Mouse (Mus musculus) heart, postnatal 0 days (tissue): ENCODE measurements at regions not wholly inside any gene's neighbourhood (a gene's known extent, or its start where the extent isn't known, plus 50 kb on each side); places are given as distances from the start of the nearest gene placed in this dataset.

Experiments used
- ATAC-seq: fragments of 200-750 bp; cut with Nextera tagmentation; 2 replicates; pipeline ENCODE4 v1.8.0; 2017; ENCODE audit warnings: low read depth, moderate number of reproducible peaks, moderate library complexity; ENCODE audit not compliant: insufficient read depth
- DNase-seq: peaks from one replicate; pipeline ENCODE4 v3.0.0-alpha.2; 2016; ENCODE audit warnings: low spot score
- H3K27ac ChIP-seq: fragments of 300-500 bp; sonication (generic); 2 replicates; pipeline ENCODE4 v1.5.1; 2014; ENCODE audit warnings: low read depth, mild to moderate bottlenecking
- H3K27me3 ChIP-seq: fragments of 300-500 bp; sonication (generic); 2 replicates; pipeline ENCODE4 v1.6.1; 2014; ENCODE audit warnings: low read length, mixed read lengths; ENCODE audit not compliant: control insufficient read depth, insufficient read depth
- H3K36me3 ChIP-seq: fragments of 300-500 bp; sonication (generic); replicated peaks from 2 replicates; pipeline ENCODE4 v1.6.1; 2014; ENCODE audit warnings: low read length, mixed read lengths; ENCODE audit not compliant: control insufficient read depth, insufficient read depth
- H3K4me1 ChIP-seq: fragments of 300-500 bp; sonication (generic); 2 replicates; pipeline ENCODE4 v1.6.1; 2014; ENCODE audit warnings: antibody characterized with exemption; ENCODE audit not compliant: control insufficient read depth, insufficient read depth
- H3K4me2 ChIP-seq: fragments of 300-500 bp; sonication (generic); 2 replicates; pipeline ENCODE4 v1.6.1; 2014; ENCODE audit warnings: low read depth, mild to moderate bottlenecking, low read length, moderate library complexity
- H3K4me3 ChIP-seq: fragments of 300-500 bp; sonication (generic); 2 replicates; pipeline ENCODE4 v1.5.1; 2014; ENCODE audit warnings: low read depth, low read length
- H3K9ac ChIP-seq: fragments of 300-500 bp; sonication (generic); replicated peaks from 2 replicates; pipeline ENCODE4 v1.6.1; 2014; ENCODE audit warnings: low read depth, low read length, mixed read lengths
- H3K9me3 ChIP-seq: fragments of 300-500 bp; sonication (generic); replicated peaks from 2 replicates; pipeline ENCODE4 v1.6.1; 2016; ENCODE audit warnings: low read length; ENCODE audit not compliant: control insufficient read depth
- CTCF ChIP-seq: IDR thresholded peaks from 2 replicates; pipeline ENCODE4 v1.5.1; 2016; ENCODE audit warnings: antibody characterized with exemption, control low read depth, low read depth
- EP300 ChIP-seq: IDR thresholded peaks from 2 replicates; pipeline ENCODE4 v1.6.1; 2016; ENCODE audit warnings: antibody characterized with exemption, low read depth
- WGBS: fragments of 180-500 bp; shearing (Covaris S2); extraction: QIAGEN DNeasy Blood & Tissue Kit; methylation state at CpG from one replicate; pipeline ENCODE4 v1.1.7; 2014; 5-methylcytosine and 5-hydroxymethylcytosine counted together

DNA sequence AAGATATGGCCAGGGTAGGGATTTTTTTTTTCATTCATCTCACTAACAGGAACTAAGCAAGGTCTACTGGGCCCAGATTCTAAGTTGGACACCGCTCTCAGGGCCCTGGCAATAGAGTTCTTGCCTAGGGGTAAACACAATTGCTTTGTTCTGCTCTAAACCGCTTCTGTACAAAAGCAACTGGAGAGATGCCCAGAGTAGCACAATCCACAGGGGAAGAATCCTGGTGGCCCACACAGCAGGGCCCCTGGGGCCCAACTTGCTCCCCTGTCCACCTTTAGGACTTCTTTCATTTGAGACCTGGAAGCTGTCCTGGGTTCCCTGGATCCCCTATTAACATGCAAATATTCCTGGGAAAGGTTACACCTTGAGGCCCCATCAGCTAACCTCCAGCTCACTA, 639.4 kb downstream of the Insc start:
- 53% methylated on average over 2 of the region's 2 CpGs for WGBS
- no peak for DNase-seq
- no peak for TF ChIP-seq CTCF
- no peak for TF ChIP-seq EP300
- Histone ChIP-seq H3K4me1 (peaks cover 25% of the 10 kb centered on the region), H3K27me3 (no peaks in the 10 kb centered on the region), H3K27ac (no peak overlapping the region), H3K9ac (no peak overlapping the region), H3K9me3 (no peaks in the 10 kb centered on the region), H3K36me3 (no peaks in the 10 kb centered on the region), H3K4me3 (no peak overlapping the region), H3K4me2 (no peak overlapping the region)
- no peak for ATAC-seq

DNA sequence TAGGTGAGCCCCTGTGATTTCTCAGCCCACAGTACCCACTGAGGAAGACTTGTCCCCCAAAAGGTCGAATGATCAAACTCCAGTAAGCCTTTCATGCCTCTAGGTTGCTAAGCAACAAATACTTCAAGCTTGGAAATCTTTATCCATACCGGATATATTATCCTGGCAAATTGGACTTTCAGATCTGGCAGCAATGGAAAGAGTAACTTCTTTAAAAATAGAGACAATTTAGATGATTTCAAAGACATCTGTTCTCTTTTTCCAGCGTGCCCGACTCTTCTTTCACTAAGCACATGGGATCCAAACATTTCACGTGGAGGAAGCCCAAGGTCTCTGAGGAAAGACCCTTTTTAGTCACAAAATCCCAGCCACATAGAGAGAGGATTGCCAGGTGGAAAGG, 645.4 kb downstream of the Insc start:
- Histone ChIP-seq H3K4me2 (no peak overlapping the region), H3K4me3 (no peak overlapping the region), H3K9me3 (no peaks in the 10 kb centered on the region), H3K36me3 (no peaks in the 10 kb centered on the region), H3K27me3 (no peaks in the 10 kb centered on the region), H3K9ac (no peak overlapping the region), H3K27ac (no peak overlapping the region), H3K4me1 (no peaks in the 10 kb centered on the region)
- no peak for ATAC-seq
- WGBS = 74% methylated on average over 5 of the region's 5 CpGs
- TF ChIP-seq EP300 = no peak
- no peak for DNase-seq

DNA sequence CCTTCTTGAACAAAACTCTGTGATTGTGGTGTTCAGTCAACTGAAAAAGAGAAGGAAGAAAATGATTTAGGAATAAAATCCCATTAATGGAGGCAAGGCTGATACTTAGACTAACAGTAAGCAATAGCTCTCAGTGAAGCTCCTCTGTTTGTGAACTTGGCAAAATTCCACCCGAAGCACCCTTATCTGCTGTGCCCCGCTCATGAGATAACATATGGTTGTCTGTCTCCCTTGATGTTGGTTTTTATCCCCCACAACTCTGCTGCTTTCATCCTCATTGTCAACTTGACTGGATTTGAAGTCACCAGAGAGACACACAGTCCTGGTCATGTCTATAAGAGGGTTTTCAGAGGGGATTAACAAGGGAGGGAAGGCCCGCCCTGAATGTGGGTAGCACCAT, 646.1 kb downstream of the Sox6 start:
- TF ChIP-seq EP300 (no peak), CTCF (no peak)
- Histone ChIP-seq H3K4me3 (no peak overlapping the region), H3K4me2 (no peak overlapping the region), H3K27ac (no peak overlapping the region), H3K36me3 (no peaks in the 10 kb centered on the region), H3K9me3 (no peaks in the 10 kb centered on the region), H3K9ac (no peak overlapping the region), H3K27me3 (no peaks in the 10 kb centered on the region), H3K4me1 (no peaks in the 10 kb centered on the region)
- WGBS = 24% methylated on average over 3 of the region's 3 CpGs
- DNase-seq = no peak
- ATAC-seq = no peak

DNA sequence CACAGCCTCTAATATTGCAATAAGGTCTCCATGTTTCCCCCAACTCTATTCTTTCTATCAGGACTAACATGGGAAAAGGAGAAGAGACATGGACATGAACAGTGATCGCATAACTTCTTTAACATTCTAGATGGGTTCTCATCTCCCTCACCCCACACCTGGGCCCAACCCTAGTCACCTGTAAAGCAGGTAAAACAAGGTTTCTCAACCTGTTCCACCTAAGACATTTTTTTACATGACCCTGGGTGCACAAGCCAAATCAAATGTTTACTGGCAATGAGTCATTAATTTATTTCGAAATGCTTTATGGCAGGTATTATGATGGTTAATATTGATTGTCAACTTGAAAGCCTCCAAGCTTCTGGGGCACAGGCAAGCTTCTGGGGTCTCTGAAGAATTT, 640.4 kb downstream of the Sox6 start:
- DNase-seq = no peak
- Histone ChIP-seq H3K27ac (no peak overlapping the region), H3K4me3 (no peak overlapping the region), H3K9me3 (no peaks in the 10 kb centered on the region), H3K27me3 (no peaks in the 10 kb centered on the region), H3K36me3 (no peaks in the 10 kb centered on the region), H3K4me2 (no peak overlapping the region), H3K4me1 (no peaks in the 10 kb centered on the region), H3K9ac (no peak overlapping the region)
- no peak for ATAC-seq
- TF ChIP-seq CTCF = no peak
- TF ChIP-seq EP300 = no peak
- WGBS = 91% methylated on average over 2 of the region's 2 CpGs

DNA sequence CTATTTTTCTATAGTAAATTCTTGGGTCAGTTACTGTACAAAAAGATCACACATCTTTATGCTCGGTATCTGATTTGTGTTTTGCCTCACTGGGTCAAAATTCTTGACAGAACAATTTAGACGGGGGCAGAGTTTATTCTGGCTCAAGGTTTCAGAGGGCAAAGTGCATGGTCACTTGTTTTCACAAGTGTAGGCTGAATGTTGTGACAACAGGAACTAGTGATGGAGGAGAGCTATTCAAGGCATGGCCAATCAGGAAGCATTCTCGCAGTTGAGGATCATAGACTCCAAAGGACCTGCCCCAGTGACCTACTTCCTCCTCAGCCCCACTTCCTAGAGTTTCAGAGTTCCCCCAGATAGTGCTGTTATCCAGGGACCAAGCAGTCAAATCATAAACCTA, 639.1 kb downstream of the Sox6 start:
- H3K9ac ChIP-seq = no peak overlapping the region
- no peaks in the 10 kb centered on the region for H3K27me3 ChIP-seq
- H3K9me3 ChIP-seq = no peaks in the 10 kb centered on the region
- H3K36me3 ChIP-seq = no peaks in the 10 kb centered on the region
- H3K27ac ChIP-seq = no peak overlapping the region
- no peaks in the 10 kb centered on the region for H3K4me1 ChIP-seq
- H3K4me3 ChIP-seq = no peak overlapping the region
- DNase-seq = no peak
- H3K4me2 ChIP-seq = no peak overlapping the region
- TF ChIP-seq CTCF (no peak), EP300 (no peak)
- 51% methylated on average over 3 of the region's 3 CpGs for WGBS
- no peak for ATAC-seq

DNA sequence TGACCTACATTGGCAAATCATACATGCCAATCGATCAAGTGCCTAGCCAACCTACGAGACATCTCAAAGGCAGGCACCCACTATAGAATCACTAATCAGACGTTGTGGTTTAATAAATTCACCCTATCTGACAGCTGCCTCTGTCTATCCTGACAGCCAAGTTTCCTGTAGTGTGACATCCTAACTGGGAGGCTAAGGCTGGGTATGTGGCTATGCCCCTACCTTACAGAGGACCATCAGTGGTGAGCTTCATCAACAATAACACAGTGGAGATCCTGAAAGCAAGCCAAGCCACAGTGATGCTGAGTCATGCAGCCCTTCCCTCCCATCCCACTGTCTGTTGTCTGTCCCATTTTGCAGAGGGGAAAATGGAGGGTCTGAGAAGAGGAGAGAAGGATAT, 630.7 kb downstream of the Sox6 start:
- no peak for DNase-seq
- no peak overlapping the region for H3K9ac ChIP-seq
- H3K9me3 ChIP-seq = no peaks in the 10 kb centered on the region

More for the DNA sequence above, 630.7 kb downstream of the Sox6 start:
- H3K4me3 ChIP-seq = no peak overlapping the region
- H3K27ac ChIP-seq = no peak overlapping the region
- no peaks in the 10 kb centered on the region for H3K36me3 ChIP-seq
- no peaks in the 10 kb centered on the region for H3K27me3 ChIP-seq
- 86% methylated on average over 3 of the region's 3 CpGs for WGBS
- no peak overlapping the region for H3K4me2 ChIP-seq
- ATAC-seq = no peak
- H3K4me1 ChIP-seq = peaks cover 15% of the 10 kb centered on the region
- TF ChIP-seq EP300 = no peak
- TF ChIP-seq CTCF = no peak
